Mouse (Mus musculus) spleen, postnatal 4 days (tissue): Measurements from ENCODE around the gene Edem3.
"Not testable (repeated sequence)": the region's sequence is repeated elsewhere in the genome, so short reads cannot be mapped to it uniquely, and the experiment has no call there.

Experiments
- DNase-seq, 2 experiments: peaks; one replicate each; pipeline ENCODE4 v3.0.0; 2022; ENCODE audit warnings: low spot score in 2 of 2

Gene Edem3

GRCm38 (mm10) chr1:151749894-151750293 is 5.3 kb upstream of the Edem3 start:
- DNase-seq, result not testable (repeated sequence)

- DNase-seq, result no peak
Measured at GRCm38 (mm10) chr1:151752946-151753345, 2.2 kb upstream of the Edem3 start.

GRCm38 (mm10) chr1:151753374-151753929 is 1.7 kb upstream of the Edem3 start:
- DNase-seq, result no peak

DNA sequence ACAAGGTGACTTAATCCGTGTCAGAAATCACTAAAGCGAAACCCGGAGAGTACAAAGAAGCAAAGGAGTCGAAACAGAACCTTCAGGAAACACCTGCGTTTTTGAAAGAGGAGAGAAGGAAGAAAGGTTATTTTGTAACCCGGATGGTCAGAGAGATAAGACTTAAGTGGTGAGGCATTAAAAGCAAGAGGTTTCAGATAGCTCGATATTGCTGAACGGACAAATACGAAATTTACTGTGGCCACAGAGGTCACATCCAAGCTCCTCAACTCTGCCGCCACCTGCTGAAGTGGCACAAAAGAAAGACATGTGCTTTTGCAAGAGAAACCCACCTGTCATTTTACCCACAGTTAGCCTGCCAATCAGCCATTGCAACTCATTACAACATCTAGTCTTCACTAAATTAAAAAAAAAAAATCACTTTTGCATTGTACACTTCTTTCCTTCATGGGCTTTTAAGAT is 1.1 kb upstream of the Edem3 start:
- DNase-seq, result no peak

GRCm38 (mm10) chr1:151755660-151756424 is 671 bp downstream of the Edem3 start:
- DNase-seq, result no peak

GRCm38 (mm10) chr1:151756425-151756728 is 1.2 kb downstream of the Edem3 start:
- no peak for DNase-seq

GRCm38 (mm10) chr1:151758301-151758700 is 3.1 kb downstream of the Edem3 start:
- DNase-seq, result no peak

GRCm38 (mm10) chr1:151758991-151759390 is 3.8 kb downstream of the Edem3 start:
- DNase-seq, result no peak

DNA sequence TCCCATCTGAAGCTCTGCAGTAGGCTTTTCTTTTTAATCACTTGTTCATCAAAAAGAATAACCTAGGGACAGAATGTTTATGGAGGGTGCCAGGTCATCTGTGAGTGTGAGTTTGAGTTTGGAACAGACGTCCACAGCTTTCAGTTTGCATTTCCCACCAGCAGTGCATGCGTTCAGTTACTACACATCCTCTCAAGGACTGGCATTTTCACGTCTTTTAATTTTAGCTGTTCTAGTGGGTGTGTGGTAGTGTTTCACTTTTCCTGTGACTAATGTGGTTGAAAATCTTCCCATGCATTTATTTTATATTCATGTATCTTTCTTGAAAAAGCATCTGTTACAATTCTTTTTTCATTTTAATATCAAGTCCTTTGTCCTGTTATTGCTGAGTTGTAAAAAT is 9.1 kb downstream of the Edem3 start:
- DNase-seq, result no peak

- DNase-seq, result no peak
Measured at GRCm38 (mm10) chr1:151766166-151766565, 11.0 kb downstream of the Edem3 start.

GRCm38 (mm10) chr1:151766976-151767654 is 11.9 kb downstream of the Edem3 start:
- DNase-seq, result no peak

DNA sequence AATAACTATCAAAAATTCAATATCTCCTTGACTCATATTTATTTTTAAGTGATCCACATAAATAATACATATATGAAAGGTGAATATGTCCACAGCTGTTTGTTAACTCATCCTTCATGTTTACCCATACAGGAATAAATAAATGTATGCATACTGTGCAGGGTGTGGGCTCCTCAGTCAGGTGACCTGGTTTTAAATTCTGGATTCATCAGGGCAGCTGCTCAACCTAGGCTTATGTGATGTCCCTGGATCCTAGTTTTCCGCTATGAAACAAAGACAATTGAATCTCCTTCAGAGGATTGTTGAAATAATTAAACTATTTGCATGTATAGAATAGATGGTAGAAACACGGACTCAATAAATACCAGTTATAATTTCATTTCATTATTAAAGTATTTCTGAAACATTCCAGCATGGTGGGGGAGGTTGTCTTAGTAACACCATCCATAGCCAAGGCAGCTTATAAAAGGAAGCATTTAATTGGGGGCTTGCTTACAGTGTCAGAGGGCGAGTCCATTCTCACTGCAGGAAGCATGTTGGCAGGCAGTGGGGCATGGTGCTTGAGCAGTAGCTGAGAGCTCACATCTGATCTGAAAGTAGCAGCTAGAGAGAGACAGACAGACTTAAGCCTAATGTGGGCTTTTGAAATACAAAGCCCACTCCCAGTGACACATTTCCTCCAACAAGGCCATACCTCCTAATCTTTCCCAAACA is 14.2 kb downstream of the Edem3 start:
- DNase-seq, result no peak

DNA sequence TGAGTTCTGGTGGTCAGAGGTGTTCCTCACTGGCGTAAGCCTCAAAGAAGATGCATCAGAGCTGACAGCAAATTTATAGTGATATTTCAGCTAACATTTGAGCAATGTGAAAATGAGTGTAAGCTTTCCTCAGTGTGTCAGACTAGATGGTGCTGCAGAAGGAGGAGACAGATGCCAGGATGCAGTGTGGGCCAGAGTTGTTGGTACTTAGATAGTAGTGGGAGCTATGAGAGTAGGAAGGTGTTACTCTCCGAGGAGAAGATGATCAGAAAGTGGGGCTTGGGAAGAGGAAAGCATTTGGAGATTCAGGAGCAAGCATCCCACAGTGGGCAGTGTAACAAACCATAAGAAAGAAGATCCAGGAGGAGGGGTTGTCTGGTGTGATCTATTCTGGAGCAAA is 22.4 kb downstream of the Edem3 start:
- DNase-seq, result no peak

DNA sequence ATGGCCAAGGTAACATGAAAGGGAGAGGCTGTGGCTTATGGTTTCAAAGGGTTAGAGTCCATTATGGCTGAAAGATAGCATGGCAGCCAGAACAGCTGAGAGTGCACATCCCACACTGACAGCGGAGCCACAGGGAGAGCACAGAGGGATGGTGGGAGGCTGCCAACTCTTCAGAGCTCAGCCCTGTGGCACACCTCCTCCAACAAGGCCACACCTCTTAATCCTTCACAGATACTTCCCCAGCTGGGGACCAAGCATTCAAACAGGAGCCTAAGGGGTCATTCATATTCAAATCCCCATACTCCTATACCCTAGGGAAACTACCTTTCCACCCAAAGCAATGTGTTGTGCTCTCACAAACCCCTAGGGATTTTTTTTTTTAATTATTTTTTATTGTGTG is 23.4 kb downstream of the Edem3 start:
- DNase-seq, result no peak

- DNase-seq, result no peak
Measured at GRCm38 (mm10) chr1:151779306-151779705, 24.1 kb downstream of the Edem3 start.

- DNase-seq, result peak in 1 of 2 experiments; percentile 14
Measured at GRCm38 (mm10) chr1:151781447-151781846, 26.3 kb downstream of the Edem3 start.

GRCm38 (mm10) chr1:151783403-151783802 is 28.2 kb downstream of the Edem3 start:
- DNase-seq, result no peak

GRCm38 (mm10) chr1:151786406-151786805 is 31.2 kb downstream of the Edem3 start:
- DNase-seq, result no peak

DNA sequence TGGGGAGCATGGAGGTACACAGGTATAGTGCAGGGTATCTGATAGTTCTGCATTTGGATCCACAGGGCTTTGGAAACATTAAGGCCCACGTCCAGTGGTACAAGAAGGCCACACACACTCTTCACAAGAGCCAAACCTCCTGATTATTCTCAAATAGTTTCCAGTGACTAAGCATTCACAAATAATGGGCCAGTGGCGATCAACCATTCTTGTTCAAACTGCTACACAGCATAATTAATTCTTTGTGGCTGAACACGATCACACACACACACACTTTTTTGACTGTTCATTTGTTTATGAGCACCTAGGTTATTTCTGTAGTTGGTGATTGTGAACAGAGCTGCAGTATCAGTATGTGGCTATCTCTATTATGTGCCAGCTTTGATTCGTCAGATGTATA is 34.0 kb downstream of the Edem3 start:
- DNase-seq, result no peak

DNA sequence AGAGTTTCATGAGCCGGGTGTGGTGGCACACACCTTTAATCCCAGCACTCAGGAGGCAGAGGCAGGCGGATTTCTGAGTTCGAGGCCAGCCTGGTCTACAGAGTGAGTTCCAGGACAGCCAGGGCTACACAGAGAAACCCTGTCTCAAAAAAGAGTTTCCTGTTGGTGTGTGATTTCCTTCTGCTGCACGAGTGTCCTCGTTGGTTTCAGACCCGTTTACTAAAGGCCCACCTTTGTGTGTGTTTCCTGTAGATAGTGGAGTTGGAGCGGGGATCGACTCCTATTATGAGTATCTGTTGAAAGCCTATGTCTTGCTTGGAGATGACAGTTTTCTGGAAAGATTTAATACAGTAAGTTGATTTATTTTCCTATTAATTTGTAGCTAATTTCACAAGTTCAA is 36.9 kb downstream of the Edem3 start:
- DNase-seq, result not testable (repeated sequence)

GRCm38 (mm10) chr1:151802795-151803194 is 47.6 kb downstream of the Edem3 start:
- DNase-seq, result not testable (repeated sequence)

- DNase-seq, result no peak
Measured at GRCm38 (mm10) chr1:151807286-151807685, 52.1 kb downstream of the Edem3 start.
